Mouse (Mus musculus): ENCODE measurements at regions not wholly inside any gene's neighbourhood (a gene's known extent, or its start where the extent isn't known, plus 50 kb on each side); places are given as distances from the start of the nearest gene placed in this dataset.
A peak's percentile ranks its signal among the peaks of the same experiment; 100 is the strongest.

DNA sequence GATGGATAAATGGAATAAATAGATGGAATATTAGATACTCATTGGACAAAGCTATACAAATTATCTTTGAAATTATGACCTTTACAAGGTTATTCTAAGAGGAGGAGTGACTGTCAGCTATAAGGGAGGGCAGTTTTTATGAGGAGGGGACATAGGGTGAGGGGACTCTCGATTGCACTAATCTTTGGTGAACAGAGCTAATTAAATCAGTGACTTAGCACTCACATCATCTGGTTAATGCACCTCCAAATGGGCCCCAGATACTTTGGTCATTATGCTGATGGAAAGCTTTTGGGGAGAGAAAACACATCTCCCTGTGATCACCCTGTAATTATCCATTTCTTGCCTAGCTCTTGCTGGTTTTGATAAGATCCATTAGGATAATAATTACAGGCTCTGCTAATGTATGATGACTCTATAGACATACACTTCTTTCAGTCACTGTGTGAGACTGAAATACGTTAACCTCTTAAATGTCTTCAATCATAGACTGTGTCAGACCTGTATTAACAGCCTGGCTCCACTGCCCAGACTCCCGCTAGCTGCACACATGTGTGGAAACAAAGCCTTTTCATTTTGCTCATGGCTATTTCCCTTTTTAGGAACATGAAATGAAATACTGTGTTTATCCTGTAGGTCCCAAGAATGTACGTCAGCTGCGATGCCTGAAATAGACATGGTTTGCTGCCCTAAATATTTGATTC is 229.2 kb upstream of the Trib2 start:
- Histone ChIP-seq H3K36me3 (ENCODE audit: control insufficient read depth, insufficient read depth, low read length) (no peaks in the 10 kb centered on the region), H3K27ac (ENCODE audit: control insufficient read depth, insufficient read depth, low read depth, low read length) (no peak overlapping the region), H3K4me1 (ENCODE audit: control insufficient read depth, insufficient read depth, low read length) (no peaks in the 10 kb centered on the region; the same call in 1 of the 2 replicates), H3K4me3 (ENCODE audit: control insufficient read depth, low read depth, low read length) (no peak overlapping the region), H3K27me3 (ENCODE audit: control insufficient read depth, insufficient read depth, low read length) (no peaks in the 10 kb centered on the region)
- TF ChIP-seq CTCF (IDR thresholded peaks at IDR 0.05; ENCODE audit: control insufficient read depth, insufficient read depth, insufficient replicate concordance, low read depth, low read length) (no peak), POLR2A (IDR thresholded peaks at IDR 0.05; ENCODE audit: control insufficient read depth, low read depth, low read length) (no peak)

DNA sequence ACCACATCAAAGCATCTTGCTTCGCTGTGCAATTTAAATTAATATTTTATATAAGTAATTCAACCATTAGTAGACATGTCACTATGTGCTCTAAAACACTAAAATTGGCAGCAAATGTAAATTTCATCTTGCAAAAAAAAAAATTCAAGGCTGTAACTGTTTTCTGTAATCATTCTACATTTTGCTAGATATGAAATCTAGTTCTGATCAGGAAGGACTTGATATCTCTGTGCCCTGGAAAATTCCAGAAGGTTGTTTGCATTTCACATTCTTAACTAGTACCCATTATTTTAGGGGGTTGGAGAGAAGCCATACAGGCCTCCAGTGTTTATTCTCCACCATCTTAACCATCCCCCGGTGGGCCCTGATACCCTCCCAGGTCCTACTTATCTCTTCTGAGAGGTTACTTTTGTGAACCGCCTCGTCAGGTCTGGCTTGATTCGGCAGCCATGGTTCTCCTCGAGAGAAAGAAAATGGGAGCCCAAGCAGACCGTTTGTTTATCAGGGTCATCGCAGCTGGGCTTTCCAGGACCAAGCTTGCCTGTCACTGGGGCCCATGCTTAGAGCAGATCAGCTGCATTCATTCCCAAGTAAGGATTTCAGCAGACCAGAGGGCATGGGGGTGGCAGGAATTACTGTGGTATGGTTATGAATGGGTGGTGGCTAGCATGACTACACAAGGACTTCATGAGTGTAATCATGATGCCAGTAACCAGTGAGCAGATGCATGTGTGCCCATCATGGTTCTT is 226.9 kb upstream of the Trib2 start:
- H3K4me1 ChIP-seq (ENCODE audit: control insufficient read depth, insufficient read depth, low read length): no peaks in the 10 kb centered on the region; the same call in 1 of the 2 replicates
- H3K27ac ChIP-seq (ENCODE audit: control insufficient read depth, insufficient read depth, low read depth, low read length): peak overlapping the region; percentile 6; the same call in 1 of the 2 replicates
- H3K4me3 ChIP-seq (ENCODE audit: control insufficient read depth, low read depth, low read length): no peak overlapping the region
- TF ChIP-seq CTCF (IDR thresholded peaks at IDR 0.05; ENCODE audit: control insufficient read depth, insufficient read depth, insufficient replicate concordance, low read depth, low read length) (no peak), POLR2A (IDR thresholded peaks at IDR 0.05; ENCODE audit: control insufficient read depth, low read depth, low read length) (no peak)
- no peaks in the 10 kb centered on the region for H3K36me3 ChIP-seq (ENCODE audit: control insufficient read depth, insufficient read depth, low read length)
- H3K27me3 ChIP-seq (ENCODE audit: control insufficient read depth, insufficient read depth, low read length): no peaks in the 10 kb centered on the region

DNA sequence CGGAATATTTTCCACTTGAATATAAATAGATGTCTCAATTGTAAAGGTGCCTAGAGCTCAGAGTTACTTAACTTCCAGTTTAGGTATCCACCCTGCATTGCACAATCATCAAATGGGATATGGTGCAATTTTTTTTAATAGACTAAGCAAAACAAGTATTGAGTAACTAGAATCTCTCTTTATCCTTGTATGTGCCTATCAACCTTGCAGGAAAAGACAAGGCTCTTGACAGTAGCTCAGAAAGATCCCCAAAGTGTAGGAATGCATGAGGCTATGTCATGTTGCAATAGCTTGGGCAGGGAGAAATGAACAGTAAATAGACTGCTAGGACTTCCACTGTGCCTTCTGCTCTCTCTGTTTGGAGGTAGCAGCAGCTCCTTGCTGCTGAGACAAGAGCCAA is 225.6 kb upstream of the Trib2 start:
- H3K4me3 ChIP-seq (ENCODE audit: control insufficient read depth, low read depth, low read length): no peak overlapping the region
- no peaks in the 10 kb centered on the region for H3K27me3 ChIP-seq (ENCODE audit: control insufficient read depth, insufficient read depth, low read length)
- no peaks in the 10 kb centered on the region for H3K36me3 ChIP-seq (ENCODE audit: control insufficient read depth, insufficient read depth, low read length)
- TF ChIP-seq CTCF (IDR thresholded peaks at IDR 0.05; ENCODE audit: control insufficient read depth, insufficient read depth, insufficient replicate concordance, low read depth, low read length): no peak
- no peak for TF ChIP-seq POLR2A (IDR thresholded peaks at IDR 0.05; ENCODE audit: control insufficient read depth, low read depth, low read length)
- H3K4me1 ChIP-seq (ENCODE audit: control insufficient read depth, insufficient read depth, low read length): no peaks in the 10 kb centered on the region; the same call in 1 of the 2 replicates
- no peak overlapping the region for H3K27ac ChIP-seq (ENCODE audit: control insufficient read depth, insufficient read depth, low read depth, low read length)

DNA sequence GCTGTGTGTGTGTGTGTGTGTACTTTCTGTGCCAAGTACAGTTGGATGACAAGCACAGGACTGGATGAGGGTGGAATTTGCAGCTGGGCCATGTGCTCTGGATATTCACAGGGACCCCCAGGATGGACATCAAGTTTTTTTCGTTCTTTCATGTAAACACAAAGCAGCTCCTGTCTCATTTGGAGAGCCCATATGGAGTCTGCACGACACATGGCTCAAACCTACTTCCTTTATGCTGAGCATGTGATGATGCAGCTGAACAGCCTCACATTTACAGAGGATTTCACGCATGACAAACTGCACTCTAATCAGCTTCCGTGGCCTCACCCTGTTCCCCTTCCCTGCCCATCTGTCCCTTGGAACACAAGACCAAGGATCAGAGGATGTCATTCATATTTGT is 224.4 kb upstream of the Trib2 start:
- TF ChIP-seq POLR2A (IDR thresholded peaks at IDR 0.05; ENCODE audit: control insufficient read depth, low read depth, low read length) (no peak), CTCF (IDR thresholded peaks at IDR 0.05; ENCODE audit: control insufficient read depth, insufficient read depth, insufficient replicate concordance, low read depth, low read length) (no peak)

DNA sequence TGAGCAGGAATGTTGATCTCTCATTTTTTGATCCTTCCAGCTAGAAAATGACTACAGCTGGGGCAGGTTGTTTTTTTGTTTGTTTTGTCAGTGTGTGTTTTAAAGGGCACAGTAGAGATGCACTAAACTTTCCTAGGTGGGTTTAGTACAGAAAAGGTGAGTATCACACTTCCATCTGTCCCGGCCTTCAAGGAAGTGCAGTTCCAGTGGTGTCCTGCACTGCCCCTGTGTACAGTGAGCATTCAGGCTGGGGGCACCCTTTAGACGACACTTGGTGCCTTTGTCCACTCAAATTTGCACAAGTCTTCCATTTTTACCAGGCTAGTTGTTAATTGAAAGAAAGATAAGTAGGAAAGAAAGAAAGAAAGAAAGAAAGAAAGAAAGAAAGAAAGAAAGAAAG is 218.8 kb upstream of the Trib2 start:
- Histone ChIP-seq H3K4me3 (ENCODE audit: control insufficient read depth, low read depth, low read length) (no peak overlapping the region), H3K4me1 (ENCODE audit: control insufficient read depth, insufficient read depth, low read length) (no peaks in the 10 kb centered on the region)
- TF ChIP-seq CTCF (IDR thresholded peaks at IDR 0.05; ENCODE audit: control insufficient read depth, insufficient read depth, insufficient replicate concordance, low read depth, low read length) (no peak), POLR2A (IDR thresholded peaks at IDR 0.05; ENCODE audit: control insufficient read depth, low read depth, low read length) (no peak)

More for the DNA sequence above, 224.4 kb upstream of the Trib2 start:
- Histone ChIP-seq H3K36me3 (ENCODE audit: control insufficient read depth, insufficient read depth, low read length) (no peaks in the 10 kb centered on the region), H3K27ac (ENCODE audit: control insufficient read depth, insufficient read depth, low read depth, low read length) (no peak overlapping the region), H3K27me3 (ENCODE audit: control insufficient read depth, insufficient read depth, low read length) (no peaks in the 10 kb centered on the region), H3K4me1 (ENCODE audit: control insufficient read depth, insufficient read depth, low read length) (no peaks in the 10 kb centered on the region; the same call in 1 of the 2 replicates), H3K4me3 (ENCODE audit: control insufficient read depth, low read depth, low read length) (no peak overlapping the region)

DNA sequence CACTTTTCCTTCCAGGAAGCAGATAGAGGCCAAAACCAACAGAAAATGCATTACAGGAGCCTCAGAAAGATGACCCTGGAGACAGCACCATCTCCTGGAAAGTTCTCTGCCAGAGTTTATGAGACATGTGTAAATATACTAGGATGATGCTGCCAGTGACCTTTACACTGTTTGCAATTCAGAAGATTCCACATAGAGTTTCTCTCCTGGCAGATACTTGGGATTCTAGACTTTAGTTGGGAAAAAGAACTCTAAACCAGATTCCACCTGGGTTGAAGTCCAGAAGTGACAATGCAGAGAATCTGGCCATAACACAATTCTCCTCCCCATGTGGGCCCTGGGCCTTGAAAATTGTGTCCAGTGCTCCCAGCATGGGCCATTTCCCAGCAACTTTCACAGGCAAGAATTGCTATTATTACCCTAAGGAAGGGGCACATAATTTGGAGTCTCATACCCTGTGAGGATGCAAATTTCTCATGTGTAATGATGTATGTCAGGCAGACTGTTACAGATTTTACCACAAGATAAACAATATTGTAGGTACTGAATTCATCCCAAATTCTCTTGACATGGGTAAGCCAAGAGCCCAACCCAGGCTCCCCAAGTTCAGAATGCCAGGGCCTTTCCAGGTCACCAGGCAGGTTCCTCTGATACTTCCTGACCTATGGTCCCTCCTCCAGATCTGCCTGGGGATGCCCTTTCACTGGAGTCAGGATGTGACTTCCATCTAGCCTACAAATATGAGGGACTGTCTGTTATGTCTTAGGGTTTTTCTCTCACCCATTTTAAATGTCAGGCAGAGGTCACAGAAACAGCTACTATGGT is 218.2 kb upstream of the Trib2 start:
- Histone ChIP-seq H3K27ac (ENCODE audit: control insufficient read depth, insufficient read depth, low read depth, low read length) (no peak overlapping the region), H3K36me3 (ENCODE audit: control insufficient read depth, insufficient read depth, low read length) (no peaks in the 10 kb centered on the region), H3K27me3 (ENCODE audit: control insufficient read depth, insufficient read depth, low read length) (no peaks in the 10 kb centered on the region), H3K4me1 (ENCODE audit: control insufficient read depth, insufficient read depth, low read length) (no peaks in the 10 kb centered on the region), H3K4me3 (ENCODE audit: control insufficient read depth, low read depth, low read length) (no peak overlapping the region)
- TF ChIP-seq POLR2A (IDR thresholded peaks at IDR 0.05; ENCODE audit: control insufficient read depth, low read depth, low read length) (no peak), CTCF (IDR thresholded peaks at IDR 0.05; ENCODE audit: control insufficient read depth, insufficient read depth, insufficient replicate concordance, low read depth, low read length) (no peak)

More for the DNA sequence above, 218.8 kb upstream of the Trib2 start:
- H3K27ac ChIP-seq (ENCODE audit: control insufficient read depth, insufficient read depth, low read depth, low read length): no peak overlapping the region
- H3K36me3 ChIP-seq (ENCODE audit: control insufficient read depth, insufficient read depth, low read length): no peaks in the 10 kb centered on the region
- H3K27me3 ChIP-seq (ENCODE audit: control insufficient read depth, insufficient read depth, low read length): no peaks in the 10 kb centered on the region

DNA sequence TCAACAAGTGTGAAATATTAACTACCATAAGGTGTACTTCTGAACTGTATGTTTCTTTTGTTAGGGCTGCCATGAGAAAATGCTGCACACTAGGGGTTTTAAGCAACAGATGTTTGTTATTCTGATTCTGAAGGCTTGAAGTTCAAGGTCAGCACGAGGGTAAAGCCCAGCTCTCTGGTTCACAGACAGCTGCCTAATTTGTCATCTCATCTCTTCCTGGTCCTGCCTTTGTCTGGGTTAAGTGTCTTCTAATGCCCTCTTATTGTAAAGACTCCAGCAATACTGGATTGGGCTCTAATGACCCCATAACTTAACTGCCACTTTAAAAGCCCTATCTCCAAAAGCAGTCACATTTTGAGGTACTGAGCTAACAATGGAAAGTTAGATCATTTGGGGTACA is 209.9 kb upstream of the Trib2 start:
- Histone ChIP-seq H3K27me3 (ENCODE audit: control insufficient read depth, insufficient read depth, low read length) (no peaks in the 10 kb centered on the region), H3K36me3 (ENCODE audit: control insufficient read depth, insufficient read depth, low read length) (no peaks in the 10 kb centered on the region), H3K4me3 (ENCODE audit: control insufficient read depth, low read depth, low read length) (no peak overlapping the region), H3K4me1 (ENCODE audit: control insufficient read depth, insufficient read depth, low read length) (no peaks in the 10 kb centered on the region), H3K27ac (ENCODE audit: control insufficient read depth, insufficient read depth, low read depth, low read length) (no peak overlapping the region)
- no peak for TF ChIP-seq POLR2A (IDR thresholded peaks at IDR 0.05; ENCODE audit: control insufficient read depth, low read depth, low read length)
- no peak for TF ChIP-seq CTCF (IDR thresholded peaks at IDR 0.05; ENCODE audit: control insufficient read depth, insufficient read depth, insufficient replicate concordance, low read depth, low read length)
